Mouse (Mus musculus): Measurements from ENCODE around the gene Prl7c1.
"Not testable (repeated sequence)": the region's sequence is repeated elsewhere in the genome, so short reads cannot be mapped to it uniquely, and the experiment has no call there.

The Prl7c1 gene

GRCm38 (mm10) chr13:27780704-27781103 lies at the start of gene Prl7c1:
TSS of gene Prl7c1 (minus strand) at chr13:27780804.
- DNase-seq (ENCODE audit: low spot score in 2 of 2), result not testable (repeated sequence)

DNA sequence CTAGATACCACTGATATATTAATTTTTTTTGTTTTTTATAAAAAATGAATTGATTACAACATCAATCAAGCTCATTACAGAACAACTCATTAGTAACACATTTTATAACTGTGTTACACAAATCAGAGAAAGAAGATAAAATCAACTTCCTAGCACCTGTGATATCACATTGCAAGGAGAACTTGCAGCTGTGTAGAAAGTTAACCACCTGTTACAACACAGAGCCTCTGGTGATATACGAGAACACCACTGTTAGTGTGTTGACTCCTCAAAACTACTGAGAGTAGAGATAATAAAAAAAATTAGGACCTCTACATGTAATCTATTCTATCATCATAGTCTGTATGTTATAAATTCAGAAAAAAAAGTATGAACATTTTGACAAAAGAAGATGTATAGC lies 22.2 kb upstream of the Prl7c1 start:
- DNase-seq (ENCODE audit: low spot score in 2 of 2), result no peak

- no peak for DNase-seq (ENCODE audit: low spot score in 2 of 2)
These were observed 20.8 kb upstream of the Prl7c1 start, which contains the start of gene Prl2a1 for GRCm38 (mm10) chr13:27801354-27801753. TSS of gene Prl2a1 (plus strand) at chr13:27801654.

DNA sequence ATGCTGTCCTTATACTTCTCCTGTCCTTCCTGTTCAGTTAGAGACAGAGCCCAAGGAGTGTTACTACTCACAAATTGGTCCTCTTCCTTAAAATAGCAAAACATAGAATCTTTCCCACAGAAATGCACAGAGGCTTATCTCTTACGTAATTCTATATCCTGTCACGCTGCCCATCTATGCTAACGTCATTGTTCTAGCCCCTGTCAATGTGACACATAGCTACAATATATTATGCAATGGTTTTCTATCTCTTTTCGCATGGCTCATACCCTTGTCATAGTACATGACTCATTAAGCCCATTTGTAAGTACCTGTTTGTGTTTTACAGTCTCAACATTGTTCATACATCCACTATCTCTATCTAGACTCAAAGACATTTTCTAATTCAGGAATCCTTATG lies 18.7 kb upstream of the Prl7c1 start:
- DNase-seq (ENCODE audit: low spot score in 2 of 2), result no peak

DNA sequence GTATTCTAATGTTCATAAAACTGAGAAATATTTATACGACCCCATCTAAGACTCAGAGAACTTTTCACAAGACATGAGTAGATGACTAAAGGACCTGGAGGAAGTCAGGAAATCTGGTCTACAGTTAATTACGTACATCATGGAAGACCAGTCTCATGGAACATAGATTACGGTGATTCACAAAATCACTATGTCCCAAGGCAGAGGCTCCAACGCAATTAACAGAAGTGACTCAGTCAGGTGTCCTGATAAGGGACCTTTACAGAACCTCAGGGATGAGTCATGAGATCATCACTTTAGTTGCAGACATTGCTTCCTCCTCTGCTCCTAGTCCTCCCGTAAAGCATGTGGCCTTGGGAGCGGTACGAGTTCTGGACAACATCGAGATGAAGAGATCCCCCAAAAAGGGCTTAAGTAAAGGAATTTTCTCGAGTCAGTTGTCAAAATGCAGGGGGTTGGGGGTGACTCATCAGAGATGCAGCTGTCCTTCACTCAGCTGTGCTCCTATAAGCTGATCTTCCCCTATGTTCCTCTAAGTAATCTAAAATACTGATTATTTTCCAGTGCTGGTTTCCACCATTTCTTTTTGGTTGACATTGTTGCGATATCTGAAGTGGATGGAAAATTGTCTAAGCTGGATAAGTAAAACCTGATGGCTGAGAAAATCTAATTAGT lies 46.0 kb downstream of the Prl7c1 start:
- DNase-seq (ENCODE audit: low spot score in 2 of 2), result no peak

DNA sequence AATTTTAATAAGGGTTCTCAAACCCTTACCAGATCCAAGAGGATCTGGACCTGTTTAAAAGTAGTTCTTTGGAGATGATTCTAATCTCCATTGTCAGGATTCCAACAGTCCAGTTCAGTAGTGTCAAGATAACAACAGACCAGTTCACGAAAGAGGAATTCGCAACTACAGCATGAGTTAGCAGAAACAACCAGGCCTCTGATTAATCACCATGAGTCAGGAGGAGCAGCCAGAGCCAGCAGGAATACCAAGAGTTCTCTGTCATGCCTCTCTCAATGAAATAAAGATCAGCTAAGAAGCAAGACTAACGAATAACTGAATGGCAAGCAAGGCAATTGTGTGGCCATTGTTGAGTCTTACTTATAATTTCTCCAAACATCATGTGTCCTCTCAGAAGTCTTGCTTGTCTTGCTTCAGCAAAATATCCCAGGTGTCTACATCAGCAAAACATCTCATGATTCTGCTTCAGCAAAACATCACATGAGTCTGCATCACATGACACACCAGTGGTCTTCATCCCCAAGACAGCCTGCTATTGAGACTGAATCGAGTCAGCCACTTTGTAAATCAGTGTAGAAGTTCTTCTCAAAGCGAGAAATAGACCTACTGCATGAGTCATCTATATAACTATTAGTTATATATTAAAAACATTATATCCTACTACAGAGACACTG lies 50.2 kb downstream of the Prl7c1 start:
- DNase-seq (ENCODE audit: low spot score in 2 of 2), result not testable (repeated sequence)

- DNase-seq (ENCODE audit: low spot score in 2 of 2), result not testable (repeated sequence)
These were observed 55.5 kb downstream of the Prl7c1 start for GRCm38 (mm10) chr13:27725057-27725456.

All from spleen, postnatal 4 days (tissue).